ENCODE assay signal across 8 mouse cellular contexts in genomic region chr2:174463789-174464523, GRCm38 (mm10). TPM values are rescaled to one million over a fixed set of nuclear protein-coding genes. Genes with fewer than 3 reads are reported as not detected.
DNase-seq lines count a peak whose midpoint lies in the region; ATAC-seq lines count a peak whose summit lies in the region.

Gene Atp5e, minus strand, starts transcription at chr2:174464105.

- peak within 1 kb of the TSS; percentile 96 for H3K4me2 ChIP-seq in hindbrain, embryonic 13.5 days

- peaks cover 17% of the 10 kb centered on the region for H3K4me1 ChIP-seq in hindbrain, embryonic 13.5 days (replicated peaks)

- peaks cover 62% of the 10 kb centered on the region for H3K36me3 ChIP-seq in hindbrain, embryonic 13.5 days

- peak within 1 kb of the TSS; percentile 87 for H3K9ac ChIP-seq in hindbrain, embryonic 13.5 days

- H3K27ac ChIP-seq in hindbrain, embryonic 13.5 days = peak within 1 kb of the TSS; percentile 72

- DNase-seq in NIH3T3 (ENCODE audit: low read depth) = peak; percentile 93
- DNase-seq in cerebellum, postnatal 10 days = peak; percentile 97 to 98
- peak; percentile 93 to 96 for DNase-seq in frontal cortex, postnatal 14 days (ENCODE audit: low spot score in 2 of 2)
- DNase-seq in layer of hippocampus, postnatal 25 days (ENCODE audit: extremely low spot score in 1 of 2, low spot score in 1 of 2) = peak; percentile 88 to 90
- peak; percentile 98 for DNase-seq in lung, postnatal 25 days (ENCODE audit: low spot score)
- peak; percentile 94 for DNase-seq in retina, embryonic 14.5 days (ENCODE audit: low spot score)
- peak; percentile 93 for DNase-seq in thymus, postnatal 4 days

- H3K4me3 ChIP-seq in hindbrain, embryonic 13.5 days = peak within 1 kb of the TSS; percentile 84

- 2% methylated on average over 48 of the region's 48 CpGs for WGBS in hindbrain, embryonic 13.5 days

- ATAC-seq in hindbrain, embryonic 13.5 days (ENCODE audit: low FRiP score) = peak; percentile 99

- H3K9me3 ChIP-seq in hindbrain, embryonic 13.5 days = no peaks in the 10 kb centered on the region

- H3K27me3 ChIP-seq in hindbrain, embryonic 13.5 days = no peaks in the 10 kb centered on the region

RNA-seq across cellular contexts. Expression of gene Atp5e, which starts in this region (rescaled TPM):
- 832 and 843 TPM in 2 replicates for polyA plus RNA-seq in hindbrain, embryonic 13.5 days (2015; fragmentation: Nextera tagmentation; extraction: Ambion mirVana)
- total RNA-seq in layer of hippocampus, postnatal 25 days (2021) = 100 to 1,000 TPM; 285 to 333 TPM

Comparison
In these comparisons a context has a peak if more than half of its experiments do, and no peak if none do; other contexts are left out.
1. Peak in every context shown above with its lines: DNase-seq, ATAC-seq, H3K4me3 ChIP-seq and H3K27ac ChIP-seq.